Mouse (Mus musculus) C2C12 (cell line): ENCODE results near the gene Kctd6. TPM values are rescaled to one million over a fixed set of nuclear protein-coding genes. Genes with fewer than 3 reads are reported as not detected.

Experiments used
- polyA plus RNA-seq: library from polyadenylated mRNA; unstranded; fragments of >200 nt; fragmentation: generic; extraction: Trizol; gene quantifications from one replicate; pipeline ENCODE4 v1.2.1, GENCODE M21; 2012; ENCODE audit warnings: missing spikeins

The Kctd6 gene
- polyA plus RNA-seq, 1 experiment, result 3.9 TPM

Other genes with a start within 250 kb of the Kctd6 start
- not detected for gene Dnase1l3, start 219.6 kb upstream of the Kctd6 start, polyA plus RNA-seq
- 9.0 TPM for gene Abhd6, start 211.2 kb upstream of the Kctd6 start, polyA plus RNA-seq
- gene Rpp14, start 133.8 kb upstream of the Kctd6 start, polyA plus RNA-seq, result 33.7 TPM
- gene Pxk, start 115.9 kb upstream of the Kctd6 start, polyA plus RNA-seq, result 17.8 TPM
- 127 TPM for gene Pdhb, start 41.1 kb upstream of the Kctd6 start, polyA plus RNA-seq
- gene Acox2, start 45.2 kb downstream of the Kctd6 start, polyA plus RNA-seq, result not detected
- gene Fam107a, start 103.9 kb downstream of the Kctd6 start, polyA plus RNA-seq, result not detected
- not detected for gene Oit1, start 164.6 kb downstream of the Kctd6 start, polyA plus RNA-seq